Mouse (Mus musculus) heart, postnatal 0 days (tissue): ENCODE data around the gene Cecr2. TPM values are rescaled to one million over a fixed set of nuclear protein-coding genes. Genes with fewer than 3 reads are reported as not detected.

Experiments
- ATAC-seq: fragments of 200-750 bp; cut with Nextera tagmentation; 2 replicates; pipeline ENCODE4 v1.8.0; 2017; ENCODE audit warnings: low read depth, moderate number of reproducible peaks, moderate library complexity; ENCODE audit not compliant: insufficient read depth
- DNase-seq: peaks from one replicate; pipeline ENCODE4 v3.0.0-alpha.2; 2016; ENCODE audit warnings: low spot score
- H3K27ac ChIP-seq: fragments of 300-500 bp; sonication (generic); 2 replicates; pipeline ENCODE4 v1.5.1; 2014; ENCODE audit warnings: low read depth, mild to moderate bottlenecking
- H3K27me3 ChIP-seq: fragments of 300-500 bp; sonication (generic); 2 replicates; pipeline ENCODE4 v1.6.1; 2014; ENCODE audit warnings: low read length, mixed read lengths; ENCODE audit not compliant: control insufficient read depth, insufficient read depth
- H3K36me3 ChIP-seq: fragments of 300-500 bp; sonication (generic); replicated peaks from 2 replicates; pipeline ENCODE4 v1.6.1; 2014; ENCODE audit warnings: low read length, mixed read lengths; ENCODE audit not compliant: control insufficient read depth, insufficient read depth
- H3K4me1 ChIP-seq: fragments of 300-500 bp; sonication (generic); 2 replicates; pipeline ENCODE4 v1.6.1; 2014; ENCODE audit warnings: antibody characterized with exemption; ENCODE audit not compliant: control insufficient read depth, insufficient read depth
- H3K4me2 ChIP-seq: fragments of 300-500 bp; sonication (generic); 2 replicates; pipeline ENCODE4 v1.6.1; 2014; ENCODE audit warnings: low read depth, mild to moderate bottlenecking, low read length, moderate library complexity
- H3K4me3 ChIP-seq: fragments of 300-500 bp; sonication (generic); 2 replicates; pipeline ENCODE4 v1.5.1; 2014; ENCODE audit warnings: low read depth, low read length
- H3K9ac ChIP-seq: fragments of 300-500 bp; sonication (generic); replicated peaks from 2 replicates; pipeline ENCODE4 v1.6.1; 2014; ENCODE audit warnings: low read depth, low read length, mixed read lengths
- H3K9me3 ChIP-seq: fragments of 300-500 bp; sonication (generic); replicated peaks from 2 replicates; pipeline ENCODE4 v1.6.1; 2016; ENCODE audit warnings: low read length; ENCODE audit not compliant: control insufficient read depth
- CTCF ChIP-seq: IDR thresholded peaks from 2 replicates; pipeline ENCODE4 v1.5.1; 2016; ENCODE audit warnings: antibody characterized with exemption, control low read depth, low read depth
- EP300 ChIP-seq: IDR thresholded peaks from 2 replicates; pipeline ENCODE4 v1.6.1; 2016; ENCODE audit warnings: antibody characterized with exemption, low read depth
- WGBS: fragments of 180-500 bp; shearing (Covaris S2); extraction: QIAGEN DNeasy Blood & Tissue Kit; methylation state at CpG from one replicate; pipeline ENCODE4 v1.1.7; 2014; 5-methylcytosine and 5-hydroxymethylcytosine counted together
- polyA plus RNA-seq: library from polyadenylated mRNA; unstranded; fragments of >200 nt; fragmentation: Nextera tagmentation; extraction: Ambion mirVana; gene quantifications from 2 replicates; pipeline ENCODE4 v1.2.1, GENCODE M21; 2015
- total RNA-seq: library from RNA; depleted of rRNA; stranded (reverse); fragments of >200 nt; gene quantifications from 2 replicates; pipeline ENCODE4 v1.2.3, GENCODE M21; 2014; ENCODE audit warnings: low replicate concordance

Cecr2 gene
- total and polyA plus RNA-seq, 2 experiments from 2014 or later = 0.87 to 5.8 TPM

- Histone ChIP-seq H3K4me1 (no peaks in the 10 kb centered on the region), H3K4me3 (no peak overlapping the region), H3K4me2 (no peak overlapping the region), H3K36me3 (no peaks in the 10 kb centered on the region), H3K27me3 (no peaks in the 10 kb centered on the region), H3K9ac (no peak overlapping the region), H3K27ac (no peak overlapping the region), H3K9me3 (no peaks in the 10 kb centered on the region)
- 59% methylated on average over 2 of the region's 2 CpGs for WGBS
- ATAC-seq (no peak), DNase-seq (no peak)
- TF ChIP-seq CTCF (no peak), EP300 (no peak)
Measured at GRCm38 (mm10) chr6:120627096-120627495, 39.1 kb upstream of the Cecr2 start.

DNA sequence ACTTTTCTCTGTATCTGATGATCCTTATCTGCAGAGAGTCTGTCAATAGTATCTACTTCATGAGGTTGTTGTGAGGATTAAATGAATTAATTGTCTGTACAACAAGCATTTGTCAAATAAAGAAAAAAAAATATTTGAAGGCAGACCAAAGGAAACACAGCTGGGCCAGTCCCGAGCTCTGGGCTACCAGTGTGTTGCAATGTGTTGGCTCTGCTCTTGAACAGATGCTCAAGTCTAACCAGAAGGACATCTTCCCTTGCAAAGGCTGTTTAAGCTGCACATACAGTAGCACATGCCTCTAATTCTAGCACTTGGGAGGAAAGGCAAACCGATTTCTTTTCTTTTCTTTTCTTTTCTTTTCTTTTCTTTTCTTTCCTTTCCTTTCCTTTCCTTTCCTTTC, 37.2 kb upstream of the Cecr2 start:
- H3K9me3 ChIP-seq = no peaks in the 10 kb centered on the region
- no peaks in the 10 kb centered on the region for H3K4me1 ChIP-seq
- DNase-seq (no peak), ATAC-seq (no peak)
- H3K27ac ChIP-seq = no peak overlapping the region
- no peak overlapping the region for H3K4me2 ChIP-seq
- no peak overlapping the region for H3K9ac ChIP-seq
- no peak overlapping the region for H3K4me3 ChIP-seq
- H3K36me3 ChIP-seq = no peaks in the 10 kb centered on the region
- H3K27me3 ChIP-seq = no peaks in the 10 kb centered on the region
- 67% methylated on average over 2 of the region's 2 CpGs for WGBS
- TF ChIP-seq EP300 = no peak
- TF ChIP-seq CTCF = no peak

- Histone ChIP-seq H3K4me1 (no peaks in the 10 kb centered on the region), H3K9ac (no peak overlapping the region), H3K27ac (no peak overlapping the region), H3K27me3 (no peaks in the 10 kb centered on the region), H3K4me3 (no peak overlapping the region), H3K4me2 (no peak overlapping the region), H3K9me3 (no peaks in the 10 kb centered on the region), H3K36me3 (no peaks in the 10 kb centered on the region)
- DNase-seq (no peak), ATAC-seq (no peak)
- TF ChIP-seq EP300 = no peak
- no peak for TF ChIP-seq CTCF
- 83% methylated on average over 8 of the region's 8 CpGs for WGBS
Measured at GRCm38 (mm10) chr6:120635391-120636028, 30.7 kb upstream of the Cecr2 start.

DNA sequence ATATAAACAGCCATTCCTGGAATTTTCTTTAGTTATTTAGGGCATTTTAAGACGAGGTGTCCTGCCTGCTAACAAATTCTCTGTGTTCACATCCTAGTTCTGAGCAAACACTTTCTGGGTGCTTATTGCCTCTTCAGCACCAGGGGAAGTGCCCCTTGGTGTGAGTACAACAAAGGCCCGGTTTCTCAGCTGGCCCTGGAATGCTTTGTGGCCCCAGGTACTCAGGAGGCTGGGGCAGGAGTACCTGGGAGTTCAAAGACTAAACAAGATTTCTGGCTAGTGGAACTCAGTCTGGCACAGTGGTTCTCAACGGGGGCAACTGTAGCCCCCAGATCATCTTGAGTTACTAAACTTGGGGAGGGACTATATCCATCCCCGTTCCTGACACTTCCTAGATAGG, 26.6 kb upstream of the Cecr2 start:
- TF ChIP-seq CTCF (no peak), EP300 (no peak)
- 47% methylated on average over 4 of the region's 4 CpGs for WGBS
- Histone ChIP-seq H3K27me3 (no peaks in the 10 kb centered on the region), H3K9me3 (no peaks in the 10 kb centered on the region), H3K4me2 (no peak overlapping the region), H3K9ac (no peak overlapping the region), H3K4me3 (no peak overlapping the region), H3K27ac (no peak overlapping the region), H3K4me1 (no peaks in the 10 kb centered on the region), H3K36me3 (no peaks in the 10 kb centered on the region)
- no peak for DNase-seq
- no peak for ATAC-seq

- no peak for TF ChIP-seq CTCF
- TF ChIP-seq EP300 = no peak
- no peaks in the 10 kb centered on the region for H3K36me3 ChIP-seq
- H3K4me2 ChIP-seq = no peak overlapping the region
- H3K27me3 ChIP-seq = no peaks in the 10 kb centered on the region
- H3K4me3 ChIP-seq = no peak overlapping the region
- H3K9ac ChIP-seq = no peak overlapping the region
- no peak for DNase-seq
- H3K27ac ChIP-seq = no peak overlapping the region
- no peaks in the 10 kb centered on the region for H3K4me1 ChIP-seq
- H3K9me3 ChIP-seq = no peaks in the 10 kb centered on the region
- 83% methylated on average over 11 of the region's 11 CpGs for WGBS
- no peak for ATAC-seq
Measured at GRCm38 (mm10) chr6:120641866-120642378, 24.2 kb upstream of the Cecr2 start.

DNA sequence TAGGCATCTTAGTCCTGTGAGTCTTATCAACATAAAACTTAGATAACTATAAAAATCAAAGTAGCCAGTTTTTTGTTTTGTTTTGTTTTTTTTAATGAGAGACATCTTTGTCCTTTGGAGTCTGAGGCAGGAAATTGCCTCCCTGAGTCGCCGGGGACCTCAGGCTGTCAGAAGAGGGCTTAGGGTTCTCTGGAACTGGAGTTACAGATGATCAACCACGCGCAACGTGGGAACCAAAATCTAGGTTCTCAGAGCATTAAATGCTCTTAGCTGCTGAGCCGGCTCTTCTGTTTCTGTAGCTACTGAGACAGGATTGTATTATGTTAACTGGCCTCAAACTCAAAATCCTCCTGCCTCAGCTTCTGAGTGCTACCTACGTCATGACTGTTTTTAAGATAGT, 22.4 kb upstream of the Cecr2 start:
- Histone ChIP-seq H3K4me3 (no peak overlapping the region), H3K27me3 (no peaks in the 10 kb centered on the region), H3K9me3 (no peaks in the 10 kb centered on the region), H3K9ac (no peak overlapping the region), H3K27ac (peak overlapping the region; percentile 67; the same call in 1 of the 2 replicates), H3K4me1 (no peaks in the 10 kb centered on the region), H3K4me2 (no peak overlapping the region), H3K36me3 (no peaks in the 10 kb centered on the region)
- DNase-seq (no peak), ATAC-seq (no peak)
- TF ChIP-seq EP300 (no peak), CTCF (no peak)
- WGBS = 72% methylated on average over 7 of the region's 7 CpGs
